Mouse (Mus musculus) cerebellum, adult 2 months (tissue): ENCODE measurements at regions not wholly inside any gene's neighbourhood (a gene's known extent, or its start where the extent isn't known, plus 50 kb on each side); places are given as distances from the start of the nearest gene placed in this dataset.

Experiments used
- DNase-seq, 2 experiments: peaks; one replicate each; pipeline ENCODE4 v3.0.0; 2021
- H3K27ac ChIP-seq: fragments of 200-500 bp; 2 replicates; pipeline ENCODE4 v1.5.1; 2012; ENCODE audit warnings: low read length, control low read depth, inconsistent platforms; ENCODE audit not compliant: insufficient read depth
- H3K27me3 ChIP-seq: fragments of 200-500 bp; 2 replicates; pipeline ENCODE4 v1.6.1; 2012; ENCODE audit warnings: inconsistent platforms, mild to moderate bottlenecking, low read length, moderate library complexity; ENCODE audit not compliant: control insufficient read depth, insufficient read depth
- H3K4me1 ChIP-seq: fragments of 200-500 bp; 2 replicates; pipeline ENCODE4 v1.6.1; 2011; ENCODE audit warnings: low read length; ENCODE audit not compliant: control insufficient read depth, insufficient read depth
- H3K4me3 ChIP-seq: fragments of 200-500 bp; replicated peaks from 2 replicates; pipeline ENCODE3; 2011; ENCODE audit warnings: mild to moderate bottlenecking, low read depth, low read length, control low read depth; ENCODE audit not compliant: insufficient read depth
- CTCF ChIP-seq: fragments of 200-500 bp; IDR thresholded peaks from 2 replicates; pipeline ENCODE4 v1.5.1; 2011; ENCODE audit warnings: low read depth, mild to moderate bottlenecking, control low read depth, low read length, moderate library complexity, borderline replicate concordance; ENCODE audit not compliant: insufficient read depth
- POLR2A ChIP-seq: fragments of 200-500 bp; IDR thresholded peaks from 2 replicates; pipeline ENCODE4 v1.6.1; 2011; ENCODE audit warnings: low read length, control low read depth, borderline replicate concordance; ENCODE audit not compliant: insufficient read depth
- WGBS: fragments of 180-500 bp; shearing (Covaris S2); methylation state at CpG from one replicate; pipeline ENCODE4 v1.1.7; 2018; 5-methylcytosine and 5-hydroxymethylcytosine counted together

DNA sequence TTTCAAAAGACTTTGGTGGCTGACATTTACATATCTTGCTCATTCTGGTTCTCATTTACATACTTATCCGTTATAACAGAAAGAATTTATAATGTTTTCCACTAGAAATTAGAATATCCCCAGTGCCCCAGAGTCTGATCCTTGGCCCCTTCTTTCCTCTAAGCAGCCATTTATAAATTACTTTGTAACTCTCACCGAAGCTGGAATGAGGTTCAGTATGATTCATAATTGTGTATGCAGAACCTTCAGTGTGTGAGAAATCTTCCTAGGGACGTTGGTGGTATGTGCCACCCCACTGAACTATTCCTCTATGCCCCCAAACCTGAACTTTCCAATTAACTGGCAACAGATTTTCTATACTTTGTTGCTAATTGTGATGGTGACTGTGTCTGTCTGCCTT, 104.7 kb downstream of the Gm5447 start:
- H3K4me3 ChIP-seq: no peak overlapping the region
- DNase-seq: no peak
- TF ChIP-seq POLR2A: no peak
- TF ChIP-seq CTCF: no peak
- H3K4me1 ChIP-seq: no peaks in the 10 kb centered on the region
- H3K27me3 ChIP-seq: no peaks in the 10 kb centered on the region; the same call in 1 of the 2 replicates
- WGBS: 66% methylated on average over 3 of the region's 3 CpGs
- H3K27ac ChIP-seq: no peak overlapping the region

DNA sequence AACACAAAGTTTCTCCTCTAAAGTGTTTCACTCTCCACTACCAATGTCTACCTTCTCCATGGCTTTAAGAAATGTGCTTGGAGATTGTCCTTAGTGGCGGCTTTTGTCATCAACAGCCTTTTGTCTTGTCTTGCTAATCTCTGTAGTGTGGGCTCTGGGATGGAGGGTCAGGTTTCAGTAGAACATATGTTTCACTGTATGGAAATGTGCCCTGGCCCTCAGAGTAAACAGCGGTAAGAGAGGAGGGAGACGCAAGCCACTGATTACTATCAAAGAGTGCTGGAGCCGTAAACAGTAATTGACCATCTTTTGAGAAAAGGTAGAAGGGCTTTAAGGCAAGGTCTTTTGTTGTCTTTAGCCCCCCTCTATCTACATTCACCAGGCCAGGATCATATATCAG, 106.2 kb downstream of the Gm5447 start:
- Histone ChIP-seq H3K4me3 (no peak overlapping the region), H3K27me3 (no peaks in the 10 kb centered on the region; the same call in 1 of the 2 replicates), H3K4me1 (no peaks in the 10 kb centered on the region), H3K27ac (no peak overlapping the region)
- TF ChIP-seq CTCF (no peak), POLR2A (no peak)
- DNase-seq: no peak
- WGBS: 52% methylated on average over 4 of the region's 4 CpGs

DNA sequence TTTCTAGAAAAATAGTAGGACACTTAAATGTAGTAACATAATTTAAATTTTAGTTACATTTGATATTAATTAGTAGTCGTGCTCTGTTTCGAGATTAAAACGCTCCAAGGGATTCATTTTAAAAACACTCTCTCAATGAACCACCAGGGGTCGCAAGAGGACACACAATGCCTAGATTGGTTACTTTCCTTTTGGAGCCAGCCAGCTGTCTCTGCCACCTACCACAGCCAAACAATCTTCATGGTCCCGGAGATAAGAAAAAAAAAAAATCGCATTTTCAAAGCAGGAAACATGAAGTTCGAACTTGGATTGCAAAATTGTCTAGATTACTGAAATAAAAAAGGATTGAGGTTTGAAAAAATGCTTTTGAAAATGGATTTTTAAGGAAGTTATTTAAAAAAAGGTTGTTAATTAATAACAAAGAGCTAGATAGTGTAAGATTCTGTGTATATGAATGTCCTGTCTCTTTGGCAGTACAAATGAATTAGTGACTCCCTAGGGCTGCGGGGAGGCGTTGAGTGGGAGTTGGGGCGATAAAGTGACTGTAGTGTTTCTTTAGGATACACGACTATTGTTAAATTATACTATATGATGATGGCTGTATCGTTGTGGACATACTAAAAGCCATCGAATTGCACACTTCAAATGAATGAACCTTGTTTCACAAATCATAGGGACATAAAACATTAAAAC, 108.6 kb downstream of the Gm5447 start:
- TF ChIP-seq POLR2A: no peak
- peak; percentile 63 for TF ChIP-seq CTCF
- H3K4me1 ChIP-seq: no peaks in the 10 kb centered on the region
- no peaks in the 10 kb centered on the region for H3K27me3 ChIP-seq
- peak; percentile 45 to 58 for DNase-seq
- WGBS: 28% methylated on average over 13 of the region's 13 CpGs
- H3K27ac ChIP-seq: no peak overlapping the region
- no peak overlapping the region for H3K4me3 ChIP-seq

DNA sequence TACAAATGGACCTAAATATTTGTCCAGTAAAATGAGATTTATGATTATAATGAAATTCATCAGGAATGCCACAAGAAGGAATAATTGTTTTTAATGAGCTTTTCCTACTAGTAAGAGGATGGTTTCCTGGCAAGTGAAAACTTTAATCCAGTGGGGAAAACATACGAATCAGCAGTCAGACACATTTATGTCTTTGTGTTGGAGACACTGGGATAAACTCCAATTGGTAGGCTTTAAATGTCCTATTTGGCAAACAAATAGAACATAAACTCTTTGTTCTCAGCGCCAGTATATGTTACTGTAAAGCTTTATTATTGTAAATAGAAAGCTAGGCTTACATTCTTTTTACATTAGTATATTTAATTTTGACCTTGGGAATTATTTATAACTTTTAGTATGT, 127.0 kb downstream of the Gm5447 start:
- 58% methylated on average over 2 of the region's 2 CpGs for WGBS
- H3K4me3 ChIP-seq: no peak overlapping the region
- TF ChIP-seq POLR2A (no peak), CTCF (no peak)
- H3K27me3 ChIP-seq: no peaks in the 10 kb centered on the region
- no peak overlapping the region for H3K27ac ChIP-seq
- no peak for DNase-seq
- H3K4me1 ChIP-seq: no peaks in the 10 kb centered on the region

DNA sequence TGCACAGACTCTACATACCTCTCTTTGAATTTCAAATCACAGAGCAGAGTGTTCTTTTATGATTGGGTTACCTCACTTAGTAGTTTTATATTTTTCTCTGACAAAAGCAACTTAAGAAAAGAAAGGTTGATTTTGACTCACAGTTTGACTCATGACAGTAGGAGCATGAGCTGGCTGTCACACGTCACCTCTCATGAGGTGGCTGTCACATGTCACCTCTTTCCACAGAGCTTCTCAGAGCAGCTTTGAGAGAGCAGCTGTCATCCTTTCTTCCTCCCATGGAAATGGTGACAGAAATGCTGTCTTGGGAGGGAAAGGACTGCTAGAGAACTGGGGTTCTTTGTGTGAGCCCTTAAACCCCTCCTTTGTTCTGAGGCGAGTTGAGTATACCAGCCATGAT, 133.4 kb downstream of the Gm5447 start:
- no peak overlapping the region for H3K4me3 ChIP-seq
- H3K27me3 ChIP-seq: no peaks in the 10 kb centered on the region
- 50% methylated on average over 2 of the region's 2 CpGs for WGBS
- no peak overlapping the region for H3K27ac ChIP-seq
- H3K4me1 ChIP-seq: no peaks in the 10 kb centered on the region
- DNase-seq: no peak
- TF ChIP-seq POLR2A (no peak), CTCF (no peak)

DNA sequence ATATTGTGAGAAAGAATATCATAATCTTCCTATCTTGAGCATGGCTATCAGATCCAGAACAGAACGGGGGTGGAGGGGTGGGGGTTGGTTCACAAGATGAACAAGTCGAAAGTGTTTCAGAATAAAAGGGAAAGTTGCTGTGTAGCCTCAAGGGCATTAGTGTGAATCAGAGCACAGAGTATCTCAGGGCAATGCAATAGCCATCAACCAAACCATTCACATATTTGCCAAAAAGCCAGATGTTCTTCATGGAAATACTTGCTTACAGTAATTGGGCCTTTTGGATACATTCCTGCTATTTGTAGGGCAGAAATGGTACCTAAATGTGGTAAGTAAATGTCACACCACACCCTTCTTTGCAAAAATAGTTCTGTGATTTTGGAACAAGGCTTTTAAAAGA, 135.2 kb downstream of the Gm5447 start:
- no peak overlapping the region for H3K27ac ChIP-seq
- no peak for DNase-seq
- no peaks in the 10 kb centered on the region for H3K4me1 ChIP-seq
- TF ChIP-seq POLR2A: no peak
- TF ChIP-seq CTCF: no peak
- no peaks in the 10 kb centered on the region for H3K27me3 ChIP-seq
- no peak overlapping the region for H3K4me3 ChIP-seq
- WGBS: 70% methylated on average over 2 of the region's 2 CpGs

DNA sequence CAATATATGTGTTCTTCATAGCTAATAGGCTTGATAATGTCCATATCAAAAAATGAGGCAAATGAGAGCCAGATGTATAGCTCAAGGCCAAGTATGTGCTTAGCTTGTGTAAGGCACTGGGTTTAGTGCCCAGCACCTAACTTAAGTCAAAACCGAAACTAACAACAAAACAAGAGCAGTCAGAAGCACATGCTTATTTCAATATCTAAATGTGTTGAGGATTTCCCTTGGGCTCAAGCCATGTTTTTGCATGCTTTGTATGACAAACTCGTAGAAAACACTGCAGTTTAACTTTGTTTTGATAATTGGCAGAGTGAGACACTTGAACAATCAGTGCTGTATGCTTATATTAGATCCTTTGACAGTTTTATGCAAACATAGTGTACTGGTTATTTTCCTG, 148.7 kb downstream of the Gm5447 start:
- Histone ChIP-seq H3K4me3 (no peak overlapping the region), H3K27ac (no peak overlapping the region), H3K4me1 (no peaks in the 10 kb centered on the region), H3K27me3 (no peaks in the 10 kb centered on the region)
- no peak for TF ChIP-seq CTCF
- TF ChIP-seq POLR2A: no peak
- DNase-seq: no peak
- 60% methylated on average over 2 of the region's 2 CpGs for WGBS

DNA sequence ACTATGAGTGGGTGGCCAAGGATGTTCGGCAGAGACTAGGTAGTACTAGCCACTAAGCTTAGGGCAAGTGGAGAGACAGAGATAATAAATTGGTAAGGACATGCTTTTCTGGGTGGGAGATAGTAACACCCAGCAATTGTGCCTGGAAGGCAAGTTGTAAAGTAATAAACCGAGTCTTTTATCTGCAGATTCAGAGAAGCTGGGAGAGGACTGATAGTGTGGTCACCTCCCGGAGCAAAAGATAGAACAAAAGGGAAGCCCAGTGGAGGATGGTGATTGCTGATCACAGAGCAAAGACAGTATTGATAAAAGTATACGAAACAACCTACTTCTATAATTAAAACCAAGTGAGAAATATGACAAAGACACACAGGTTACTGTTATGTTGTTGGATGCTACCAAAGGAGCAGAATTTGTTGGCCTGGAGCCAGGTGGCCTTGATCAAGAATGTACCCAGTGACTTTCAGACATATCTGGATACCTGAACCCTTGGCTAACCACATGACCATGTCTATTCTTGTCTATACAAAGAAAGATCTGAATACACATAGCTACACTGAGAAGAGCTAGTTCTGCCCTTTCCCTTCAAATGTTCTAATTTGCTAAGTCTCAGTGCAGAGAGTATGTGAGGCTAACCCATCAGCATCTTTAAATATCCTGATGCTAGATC, 150.7 kb downstream of the Gm5447 start:
- no peak overlapping the region for H3K4me3 ChIP-seq
- TF ChIP-seq POLR2A (no peak), CTCF (no peak)
- WGBS: 86% methylated on average over 4 of the region's 4 CpGs
- H3K27me3 ChIP-seq: no peaks in the 10 kb centered on the region
- H3K4me1 ChIP-seq: no peaks in the 10 kb centered on the region
- no peak for DNase-seq
- no peak overlapping the region for H3K27ac ChIP-seq
